Mouse (Mus musculus) lung, embryonic 16.5 days (tissue): ENCODE results near the gene Tbxa2r. TPM values are rescaled to one million over a fixed set of nuclear protein-coding genes. Genes with fewer than 3 reads are reported as not detected.

Source experiments
- ATAC-seq: fragments of 200-750 bp; cut with Nextera tagmentation; 2 replicates; pipeline ENCODE4 v1.8.0; 2017; ENCODE audit warnings: low read depth, mild to moderate bottlenecking, moderate library complexity
- H3K27ac ChIP-seq: fragments of 300-500 bp; sonication (generic); 2 replicates; pipeline ENCODE4 v1.5.1; 2014; ENCODE audit warnings: mild to moderate bottlenecking, control low read depth, low read length
- H3K27me3 ChIP-seq: fragments of 300-500 bp; sonication (generic); 2 replicates; pipeline ENCODE4 v1.6.1; 2014; ENCODE audit warnings: low read depth, low read length, mixed read lengths; ENCODE audit not compliant: control insufficient read depth, insufficient read depth
- H3K36me3 ChIP-seq: fragments of 300-500 bp; sonication (generic); 2 replicates; pipeline ENCODE4 v1.6.1; 2014; ENCODE audit warnings: low read length; ENCODE audit not compliant: control insufficient read depth, insufficient read depth
- H3K4me1 ChIP-seq: fragments of 300-500 bp; sonication (generic); replicated peaks from 2 replicates; pipeline ENCODE4 v1.6.1; 2014; ENCODE audit warnings: low read length, mixed read lengths; ENCODE audit not compliant: control insufficient read depth, insufficient read depth
- H3K4me2 ChIP-seq: fragments of 300-500 bp; sonication (generic); 2 replicates; pipeline ENCODE4 v1.6.1; 2014; ENCODE audit warnings: low read depth, low read length, control low read depth
- H3K4me3 ChIP-seq: fragments of 300-500 bp; sonication (generic); 2 replicates; pipeline ENCODE4 v1.5.1; 2014; ENCODE audit warnings: mild to moderate bottlenecking, low read length, control low read depth
- H3K9ac ChIP-seq: fragments of 300-500 bp; sonication (generic); 2 replicates; pipeline ENCODE4 v1.6.1; 2014; ENCODE audit warnings: low read length, control low read depth
- H3K9me3 ChIP-seq: fragments of 300-500 bp; sonication (generic); 2 replicates; pipeline ENCODE4 v1.6.1; 2016; ENCODE audit warnings: low read length; ENCODE audit not compliant: control insufficient read depth
- WGBS: fragments of 180-500 bp; shearing (Covaris S2); extraction: QIAGEN DNeasy Blood & Tissue Kit; methylation state at CpG from one replicate; pipeline ENCODE4 v1.1.7; 2014; 5-methylcytosine and 5-hydroxymethylcytosine counted together
- polyA plus RNA-seq: library from polyadenylated mRNA; unstranded; fragments of >200 nt; fragmentation: Nextera tagmentation; extraction: Ambion mirVana; gene quantifications from 2 replicates; pipeline ENCODE4 v1.2.1, GENCODE M21; 2015

Gene Tbxa2r
- polyA plus RNA-seq, 1 experiment from 2014 or later, result 18.6 TPM

DNA sequence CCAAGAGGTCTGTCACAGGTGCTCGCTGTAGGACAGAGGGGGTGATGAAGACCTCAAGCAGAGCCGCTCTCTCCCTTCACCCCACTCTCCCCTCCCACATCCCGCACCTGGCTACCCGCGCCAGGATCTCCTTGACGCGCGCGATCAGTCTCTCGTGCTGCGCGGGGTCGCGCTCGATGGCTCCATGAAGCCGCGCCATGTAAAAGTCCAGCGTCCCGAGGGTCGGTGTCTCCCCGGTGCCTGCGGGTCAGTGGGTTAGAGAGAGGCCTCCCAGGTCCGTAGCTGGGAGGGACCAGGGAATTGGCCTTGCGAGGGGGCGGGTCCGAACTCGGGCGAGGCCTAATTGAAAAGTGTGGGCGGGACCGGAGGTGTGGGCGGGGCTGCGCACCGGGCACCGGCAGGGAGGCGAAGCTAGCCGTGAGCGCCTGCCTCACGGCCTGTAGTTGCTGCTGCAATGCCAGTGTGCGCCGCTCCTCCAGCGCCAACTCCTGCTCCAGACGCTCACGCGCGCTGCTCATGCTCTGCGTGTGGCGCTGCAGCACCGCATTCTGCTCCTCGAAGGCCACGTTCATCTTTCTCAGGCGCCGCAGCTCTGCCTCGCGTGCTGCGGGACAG, 18.0 kb downstream of the Tbxa2r start:
- WGBS, result 10% methylated on average over 55 of the region's 55 CpGs
- Histone ChIP-seq H3K27me3 (peaks cover 32% of the 10 kb centered on the region), H3K4me1 (peaks cover 41% of the 10 kb centered on the region), H3K4me2 (peak overlapping the region; percentile 63), H3K9me3 (no peaks in the 10 kb centered on the region), H3K36me3 (peaks cover 9% of the 10 kb centered on the region), H3K4me3 (peak overlapping the region; percentile 39), H3K27ac (peak overlapping the region; percentile 41), H3K9ac (peak overlapping the region; percentile 59)
- peak; percentile 16 for ATAC-seq

DNA sequence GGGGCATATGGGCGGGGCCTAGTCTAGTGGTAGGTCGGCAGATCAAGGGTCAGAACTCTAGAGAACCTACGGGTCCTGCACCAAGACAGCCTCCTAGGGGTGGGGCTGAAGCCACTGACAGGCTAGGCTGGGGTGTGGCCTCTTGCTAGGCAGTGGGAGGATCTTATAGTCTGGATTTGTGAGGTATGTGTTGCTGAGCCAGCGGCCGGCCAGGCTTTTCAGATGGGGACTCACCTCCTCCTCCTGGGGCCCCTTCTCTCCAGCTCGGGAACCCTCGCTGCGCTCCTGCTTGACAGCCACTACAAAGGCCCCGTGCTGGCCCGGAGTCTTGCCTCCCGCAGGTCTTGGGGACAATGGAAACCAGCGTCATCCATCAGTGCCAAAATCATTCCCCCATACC, 20.6 kb downstream of the Tbxa2r start:
- Histone ChIP-seq H3K4me3 (peak overlapping the region; percentile 84), H3K4me2 (peak overlapping the region; percentile 88), H3K4me1 (peaks cover 36% of the 10 kb centered on the region), H3K9me3 (no peaks in the 10 kb centered on the region), H3K9ac (peak overlapping the region; percentile 80), H3K27ac (peak overlapping the region; percentile 61; the same call in 1 of the 2 replicates), H3K27me3 (peaks cover 8% of the 10 kb centered on the region), H3K36me3 (peaks cover 9% of the 10 kb centered on the region)
- 9% methylated on average over 12 of the region's 12 CpGs for WGBS
- ATAC-seq, result no peak

DNA sequence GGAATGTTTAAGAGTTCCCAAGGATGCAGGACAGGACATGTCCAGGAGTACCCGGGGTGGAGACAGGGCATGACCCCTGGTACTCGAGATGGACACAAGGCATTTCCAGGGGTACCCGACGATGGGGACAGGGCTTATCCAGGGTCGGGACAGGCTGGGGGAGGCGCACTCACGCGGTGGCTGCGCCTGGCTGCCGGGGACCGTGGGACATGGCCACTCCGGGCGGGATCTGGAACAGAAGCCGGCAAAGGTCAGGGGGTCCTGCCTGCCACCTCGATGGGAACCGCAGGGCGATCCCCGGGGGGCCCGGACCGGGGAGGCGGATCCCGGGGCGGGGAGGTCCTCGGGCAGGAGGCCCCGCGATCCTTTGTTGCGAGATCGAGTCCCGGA, 21.4 kb downstream of the Tbxa2r start:
- WGBS, result 1% methylated on average over 28 of the region's 29 CpGs
- no peaks in the 10 kb centered on the region for H3K9me3 ChIP-seq
- H3K4me3 ChIP-seq, result peak overlapping the region; percentile 84
- peaks cover 36% of the 10 kb centered on the region for H3K4me1 ChIP-seq
- no peak; the same call in 1 of the 2 replicates for ATAC-seq
- H3K9ac ChIP-seq, result peak overlapping the region; percentile 80
- H3K36me3 ChIP-seq, result peaks cover 9% of the 10 kb centered on the region
- peaks cover under 1% of the 10 kb centered on the region for H3K27me3 ChIP-seq
- H3K27ac ChIP-seq, result peak overlapping the region; percentile 61
- H3K4me2 ChIP-seq, result peak overlapping the region; percentile 88

DNA sequence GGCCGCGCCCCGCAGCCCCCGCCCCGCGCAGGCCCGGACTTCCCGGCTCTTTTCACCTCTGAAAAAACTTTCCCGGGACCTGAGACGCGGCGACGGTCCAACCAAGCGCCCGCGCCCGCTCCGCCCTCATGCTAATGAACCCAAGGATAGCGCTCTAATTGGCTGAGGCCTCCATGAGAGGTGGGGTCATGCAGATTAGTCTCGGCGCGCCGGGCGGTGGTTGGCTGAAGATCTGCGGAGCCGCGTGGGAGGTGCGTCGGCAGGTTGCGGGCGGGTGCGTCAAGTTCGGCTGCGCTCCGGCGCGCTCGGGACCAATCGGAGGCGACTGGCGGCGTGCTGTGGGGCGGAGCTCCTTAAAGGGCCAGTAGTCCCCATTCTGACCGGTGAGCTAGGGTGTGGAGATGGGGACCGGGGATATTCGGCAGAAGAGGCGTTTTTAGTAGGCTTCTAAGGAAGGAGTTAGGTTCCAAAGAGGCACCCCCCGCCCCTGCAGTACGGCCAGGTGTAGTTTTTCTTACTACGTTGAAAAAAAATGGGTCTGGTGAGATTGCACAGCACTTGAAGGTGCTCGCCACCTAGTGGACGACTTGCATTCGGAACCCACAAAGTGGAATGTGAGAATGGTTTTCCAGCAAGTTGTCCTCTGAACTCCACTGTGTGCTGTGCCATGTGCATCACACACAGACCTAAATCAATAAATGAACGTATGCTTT, 22.0 kb downstream of the Tbxa2r start, which contains the start of gene Hmg20b:
Hmg20b (minus strand) TSS at position 130 of the 713 bp plus-strand sequence.
- Histone ChIP-seq H3K4me1 (peaks cover 36% of the 10 kb centered on the region), H3K27me3 (no peaks in the 10 kb centered on the region; the same call in 1 of the 2 replicates), H3K9me3 (no peaks in the 10 kb centered on the region), H3K9ac (peak within 1 kb of the TSS; percentile 80), H3K4me2 (peak within 1 kb of the TSS; percentile 88), H3K27ac (peak within 1 kb of the TSS; percentile 61), H3K4me3 (peak within 1 kb of the TSS; percentile 84), H3K36me3 (peaks cover 9% of the 10 kb centered on the region)
- peak; percentile 97 for ATAC-seq
- under 1% methylated on average over 54 of the region's 54 CpGs for WGBS

DNA sequence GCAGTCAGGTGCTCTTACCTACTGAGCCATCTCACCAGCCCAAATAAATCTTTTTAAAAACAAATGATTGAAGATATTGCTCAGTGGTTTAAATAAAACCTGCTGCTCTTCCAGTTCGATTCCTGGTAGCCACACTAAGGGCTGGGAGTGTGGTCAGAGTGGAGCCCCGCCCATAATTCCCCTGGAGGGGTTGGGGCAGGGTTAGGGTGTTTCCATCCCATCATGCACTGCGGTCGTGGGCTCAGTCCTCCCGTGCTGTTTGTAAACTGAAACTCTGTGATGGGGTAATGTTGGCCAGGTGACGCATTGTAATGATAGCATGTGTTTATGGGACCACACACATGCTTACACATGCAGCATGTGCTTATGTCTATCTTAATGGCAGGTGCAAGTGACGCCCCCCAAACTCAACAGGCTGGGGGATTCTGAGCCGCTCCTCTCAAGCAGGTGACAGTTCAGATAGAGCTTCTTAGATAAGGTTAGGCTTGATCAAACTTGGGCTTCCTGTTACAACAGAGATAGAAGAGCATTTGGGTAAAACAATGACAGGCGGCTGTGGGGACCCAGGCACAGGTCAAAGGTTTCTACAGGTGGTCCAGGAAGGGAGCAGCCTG, 23.3 kb downstream of the Tbxa2r start:
- H3K9ac ChIP-seq, result no peak overlapping the region; the same call in 1 of the 2 replicates
- no peaks in the 10 kb centered on the region; the same call in 1 of the 2 replicates for H3K27me3 ChIP-seq
- WGBS, result 19% methylated on average over 9 of the region's 9 CpGs
- H3K4me3 ChIP-seq, result no peak overlapping the region
- no peak overlapping the region for H3K27ac ChIP-seq
- H3K4me2 ChIP-seq, result no peak overlapping the region
- H3K4me1 ChIP-seq, result peaks cover 29% of the 10 kb centered on the region
- no peak for ATAC-seq
- H3K36me3 ChIP-seq, result peaks cover 7% of the 10 kb centered on the region
- no peaks in the 10 kb centered on the region for H3K9me3 ChIP-seq

DNA sequence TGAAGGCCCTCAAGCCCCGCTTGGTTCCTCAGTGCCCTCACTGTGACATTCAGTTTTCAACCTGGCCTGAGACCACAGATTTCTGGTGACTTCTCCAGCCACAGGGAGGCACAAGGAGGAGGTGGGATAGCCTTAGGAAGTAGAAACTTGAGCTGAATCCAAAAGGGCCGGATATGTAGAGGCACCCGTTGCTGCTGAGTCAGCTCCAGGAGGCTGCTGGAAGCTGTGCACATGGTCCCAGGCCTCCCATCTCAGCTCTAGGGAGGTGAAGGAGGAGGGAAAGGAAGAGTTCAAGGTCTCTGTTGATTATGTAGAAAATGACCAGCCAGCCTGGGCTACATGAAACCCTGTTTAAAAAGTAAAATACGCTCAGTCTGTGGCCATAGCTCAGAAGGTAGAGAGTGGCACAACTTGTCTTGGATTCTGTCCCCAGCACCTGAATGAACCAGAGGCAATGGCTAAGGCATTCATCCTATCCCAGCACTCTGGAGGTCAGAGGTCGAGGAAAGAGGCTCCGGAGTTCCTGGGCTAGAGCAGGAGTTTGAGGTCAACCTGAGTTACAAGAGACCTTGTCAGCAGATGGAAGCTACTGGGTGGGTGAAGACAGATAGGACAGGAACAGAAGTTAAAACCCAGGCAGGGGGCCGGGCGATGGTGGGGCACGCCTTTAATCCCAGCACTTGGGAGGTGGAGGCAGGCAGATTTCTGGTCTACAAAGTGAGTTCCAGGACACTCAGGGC, 26.4 kb downstream of the Tbxa2r start:
- H3K4me1 ChIP-seq, result peaks cover 25% of the 10 kb centered on the region
- ATAC-seq, result no peak
- H3K4me2 ChIP-seq, result no peak overlapping the region
- no peaks in the 10 kb centered on the region for H3K27me3 ChIP-seq
- H3K36me3 ChIP-seq, result no peaks in the 10 kb centered on the region
- WGBS, result 62% methylated on average over 9 of the region's 9 CpGs
- no peak overlapping the region for H3K4me3 ChIP-seq
- no peak overlapping the region for H3K27ac ChIP-seq
- no peak overlapping the region for H3K9ac ChIP-seq
- no peaks in the 10 kb centered on the region for H3K9me3 ChIP-seq

DNA sequence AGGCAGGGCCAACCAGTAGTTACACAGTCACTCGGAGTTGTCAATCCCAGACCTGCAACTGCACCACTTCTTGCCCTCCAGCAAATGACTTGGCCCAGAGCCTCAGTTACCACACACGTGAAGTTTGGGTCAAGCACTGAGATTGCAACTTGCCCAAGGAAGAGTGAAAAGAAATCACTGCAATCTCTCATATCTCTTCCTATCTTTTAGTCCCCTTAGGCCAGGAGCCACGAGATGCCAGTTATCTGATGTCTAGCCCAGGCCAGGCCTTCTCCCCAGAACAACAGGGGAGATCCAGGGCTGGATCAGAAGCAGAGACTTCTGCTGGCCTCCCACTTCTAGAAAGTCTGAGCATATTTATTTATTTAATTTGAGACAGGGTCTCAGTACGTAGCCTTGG, 27.0 kb downstream of the Tbxa2r start:
- no peaks in the 10 kb centered on the region for H3K27me3 ChIP-seq
- peaks cover 25% of the 10 kb centered on the region for H3K4me1 ChIP-seq
- no peak overlapping the region for H3K4me3 ChIP-seq
- H3K36me3 ChIP-seq, result no peaks in the 10 kb centered on the region
- H3K9ac ChIP-seq, result no peak overlapping the region
- ATAC-seq, result no peak
- no peak overlapping the region for H3K4me2 ChIP-seq
- no peaks in the 10 kb centered on the region for H3K9me3 ChIP-seq
- no peak overlapping the region for H3K27ac ChIP-seq
- 80% methylated on average over 4 of the region's 4 CpGs for WGBS

DNA sequence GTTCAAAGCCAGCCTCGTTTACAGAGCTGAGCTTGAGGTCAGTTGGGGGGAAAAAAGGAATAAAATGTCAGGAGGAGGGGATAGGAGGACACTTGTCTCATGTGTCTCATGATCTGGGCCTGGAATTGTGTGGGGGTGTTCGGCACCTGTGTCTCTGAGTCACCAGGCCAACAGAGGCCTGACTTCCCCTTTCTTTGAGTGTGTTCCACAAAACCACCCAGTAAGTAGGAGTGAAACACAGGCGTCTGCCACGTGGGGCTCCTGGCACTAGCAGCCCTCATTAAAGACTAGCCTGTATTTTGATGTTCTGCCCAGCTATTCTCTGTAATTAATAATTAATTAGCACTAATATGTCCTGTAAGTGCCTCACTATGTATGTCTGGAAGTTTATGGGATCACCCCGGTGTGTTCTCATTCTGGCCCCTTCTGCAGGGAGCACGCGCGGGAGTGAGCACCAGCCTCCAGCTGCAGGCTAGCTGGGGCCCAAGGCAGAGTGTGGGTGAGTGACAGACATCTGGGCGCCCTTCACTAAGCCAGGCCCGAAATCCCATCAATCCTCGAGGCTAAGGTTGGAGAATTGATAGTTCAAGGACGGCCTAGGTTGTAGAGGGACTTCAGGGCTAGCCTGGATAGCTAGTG, 27.9 kb downstream of the Tbxa2r start:
- no peaks in the 10 kb centered on the region for H3K36me3 ChIP-seq
- H3K27me3 ChIP-seq, result no peaks in the 10 kb centered on the region
- no peaks in the 10 kb centered on the region for H3K9me3 ChIP-seq
- no peak overlapping the region for H3K9ac ChIP-seq
- no peak for ATAC-seq
- 52% methylated on average over 12 of the region's 12 CpGs for WGBS
- no peak overlapping the region for H3K27ac ChIP-seq
- peaks cover 27% of the 10 kb centered on the region for H3K4me1 ChIP-seq
- H3K4me2 ChIP-seq, result peak overlapping the region; percentile 99
- no peak overlapping the region; the same call in 1 of the 2 replicates for H3K4me3 ChIP-seq
